Mouse (Mus musculus): ENCODE data around the gene Tulp1.

DNA sequence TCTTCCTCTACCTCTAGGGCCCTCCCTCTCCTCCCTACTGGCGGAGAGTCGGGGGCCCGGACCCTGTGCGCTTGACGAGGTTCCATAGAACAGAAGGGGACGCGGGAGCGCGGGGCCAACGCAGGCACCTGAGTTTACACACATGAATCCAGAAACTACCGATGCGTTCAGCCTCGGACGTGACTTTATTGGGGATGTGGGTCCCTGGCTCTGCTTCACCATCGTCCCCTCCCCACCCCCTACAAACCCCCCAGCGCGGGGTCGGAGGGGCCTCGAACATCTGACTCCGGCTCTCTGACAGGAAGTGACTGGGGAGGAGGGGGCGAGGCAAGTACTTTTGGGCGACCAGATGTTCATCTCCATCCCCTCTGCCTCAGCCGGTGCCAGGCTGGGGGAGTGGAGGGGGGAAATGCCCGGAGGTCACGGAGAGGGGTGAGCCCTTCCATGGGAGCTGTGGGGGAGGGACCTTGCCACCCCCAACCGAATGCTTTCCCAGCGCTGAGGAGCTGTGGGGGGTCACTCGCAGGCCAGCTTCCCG is 13.6 kb downstream of the Tulp1 start:
- TF ChIP-seq CTCF (IDR thresholded peaks at IDR 0.05; ENCODE audit: low read depth) = no peak
- no peak for TF ChIP-seq EP300 (optimal IDR thresholded peaks at IDR 0.05)
